Mouse (Mus musculus): ENCODE results near the gene Trim17. TPM values are rescaled to one million over a fixed set of nuclear protein-coding genes. Genes with fewer than 3 reads are reported as not detected.
"Not testable (repeated sequence)": the region's sequence is repeated elsewhere in the genome, so short reads cannot be mapped to it uniquely, and the experiment has no call there.

The Trim17 gene
- total RNA-seq, 2 experiments from 2014 or later = 0.10 to 0.17 TPM

DNA sequence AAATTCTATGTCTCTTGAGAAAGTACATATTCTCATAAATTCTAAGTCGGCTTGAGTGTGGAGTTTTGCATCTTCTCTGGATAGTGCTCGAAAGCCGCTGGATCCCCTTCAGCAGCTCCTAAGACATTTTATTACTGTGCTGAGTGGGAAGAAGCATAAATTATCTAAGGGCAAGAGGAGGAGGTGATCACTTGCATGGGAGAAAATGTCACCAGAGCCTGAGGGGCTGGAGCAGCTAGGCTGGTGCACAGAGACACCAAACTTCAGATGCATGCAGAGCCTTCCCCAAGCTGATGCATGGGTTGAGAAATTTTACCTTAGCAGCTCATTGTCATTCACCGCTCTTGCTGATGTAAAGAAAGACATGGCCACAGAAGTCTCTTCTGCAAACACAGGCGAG is 10.3 kb upstream of the Trim17 start:
- intact Hi-C loops (cut with DNase I) = no loop called here
- DNase-seq (ENCODE audit: low spot score) = no peak

DNA sequence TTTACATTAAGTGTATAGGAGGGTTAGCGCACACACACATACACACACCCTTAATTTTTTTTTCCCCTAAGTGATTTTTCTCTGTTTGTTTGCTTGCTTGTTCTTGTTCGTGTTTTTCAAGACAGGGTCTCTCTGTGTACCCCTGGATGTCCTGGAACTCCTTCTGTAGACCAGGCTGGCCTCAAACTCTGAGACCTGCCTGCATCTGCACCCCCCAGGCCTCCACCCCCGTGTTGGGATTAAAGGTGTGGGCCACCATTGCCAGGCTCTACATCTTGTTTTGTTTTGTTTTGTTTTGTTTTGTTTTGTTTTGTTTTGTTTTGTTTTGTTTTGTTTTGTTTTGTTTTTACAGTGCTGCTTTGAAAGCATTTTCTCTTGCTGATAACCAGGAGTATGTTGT is 7.2 kb upstream of the Trim17 start:
- intact Hi-C loops (cut with DNase I) = no loop called here
- no peak for DNase-seq (ENCODE audit: low spot score)

DNA sequence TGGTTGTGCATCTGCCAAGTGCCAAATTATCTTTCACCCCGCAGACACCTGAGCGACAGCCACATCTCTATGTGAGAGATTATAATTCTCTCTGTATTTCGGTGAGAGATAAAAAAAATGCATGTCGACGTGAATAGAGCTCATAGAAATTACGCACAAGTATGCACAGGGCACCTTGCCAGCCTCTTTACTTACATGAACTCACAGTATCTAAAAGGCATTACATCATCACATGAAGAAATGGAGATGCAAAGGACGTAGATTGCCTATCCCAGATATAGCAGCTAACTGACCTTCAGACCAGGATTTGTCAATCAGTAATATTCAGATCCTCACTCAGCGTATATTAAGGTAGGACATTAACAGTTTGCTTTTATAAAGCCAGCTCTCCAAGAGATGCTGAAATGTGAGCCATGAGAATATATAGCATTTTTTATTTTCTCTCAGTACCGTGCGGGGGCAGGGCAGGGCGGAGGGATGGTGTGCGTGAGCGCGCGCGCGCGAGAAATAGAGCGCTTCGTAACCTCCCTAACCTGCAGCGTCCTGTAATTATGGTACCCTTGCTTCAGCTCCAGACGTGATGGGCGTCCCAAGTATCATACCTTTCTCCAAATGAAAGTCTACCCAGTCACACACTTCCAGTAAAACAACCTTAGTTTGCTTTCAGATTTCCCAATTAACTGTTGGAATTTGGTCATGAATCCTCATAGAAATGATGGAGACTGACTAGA is 6.5 kb upstream of the Trim17 start:
- no peak for DNase-seq (ENCODE audit: low spot score)
- intact Hi-C loops (cut with DNase I) = no loop called here

DNA sequence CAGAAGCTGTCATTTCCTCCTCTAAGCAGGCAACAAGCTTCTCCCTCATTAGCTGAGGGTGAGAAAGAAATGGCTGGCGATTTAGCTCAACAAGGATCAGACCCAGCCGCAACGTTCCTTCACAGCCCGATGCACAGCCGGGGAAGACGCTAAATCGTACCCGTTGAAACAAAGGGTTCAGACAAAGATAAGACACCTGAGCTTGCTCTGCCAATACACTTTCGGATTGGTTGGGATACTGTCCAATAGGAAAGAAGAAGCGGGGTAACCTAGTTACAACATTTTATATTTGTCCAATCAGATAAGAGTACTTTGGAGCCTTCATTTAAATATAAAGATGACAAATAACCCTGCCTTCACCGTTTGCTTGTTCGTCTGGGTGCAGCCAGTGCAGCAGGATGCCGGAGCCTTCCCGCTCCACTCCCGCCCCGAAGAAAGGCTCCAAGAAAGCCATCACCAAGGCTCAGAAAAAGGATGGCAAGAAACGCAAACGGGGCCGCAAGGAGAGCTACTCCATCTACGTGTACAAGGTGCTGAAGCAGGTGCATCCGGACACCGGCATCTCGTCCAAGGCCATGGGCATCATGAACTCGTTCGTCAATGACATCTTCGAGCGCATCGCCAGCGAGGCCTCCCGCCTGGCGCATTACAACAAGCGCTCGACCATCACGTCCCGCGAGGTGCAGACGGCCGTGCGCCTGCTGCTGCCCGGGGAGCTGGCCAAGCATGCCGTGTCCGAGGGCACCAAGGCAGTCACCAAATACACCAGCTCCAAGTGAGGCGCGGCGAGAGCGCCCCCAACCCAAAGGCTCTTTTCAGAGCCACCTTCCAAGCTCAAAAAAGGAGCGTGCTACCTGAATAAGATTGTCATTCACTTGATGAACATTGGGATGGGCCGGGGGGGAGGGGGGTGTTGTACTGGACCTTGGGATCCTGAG is 5.7 kb upstream of the Trim17 start, which contains the start of gene Hist3h2ba:
Gene Hist3h2ba (plus strand): TSS at position 379 of the 938 bp plus-strand sequence.
- intact Hi-C loops (cut with DNase I) = no loop called here
- no peak for DNase-seq (ENCODE audit: low spot score)

DNA sequence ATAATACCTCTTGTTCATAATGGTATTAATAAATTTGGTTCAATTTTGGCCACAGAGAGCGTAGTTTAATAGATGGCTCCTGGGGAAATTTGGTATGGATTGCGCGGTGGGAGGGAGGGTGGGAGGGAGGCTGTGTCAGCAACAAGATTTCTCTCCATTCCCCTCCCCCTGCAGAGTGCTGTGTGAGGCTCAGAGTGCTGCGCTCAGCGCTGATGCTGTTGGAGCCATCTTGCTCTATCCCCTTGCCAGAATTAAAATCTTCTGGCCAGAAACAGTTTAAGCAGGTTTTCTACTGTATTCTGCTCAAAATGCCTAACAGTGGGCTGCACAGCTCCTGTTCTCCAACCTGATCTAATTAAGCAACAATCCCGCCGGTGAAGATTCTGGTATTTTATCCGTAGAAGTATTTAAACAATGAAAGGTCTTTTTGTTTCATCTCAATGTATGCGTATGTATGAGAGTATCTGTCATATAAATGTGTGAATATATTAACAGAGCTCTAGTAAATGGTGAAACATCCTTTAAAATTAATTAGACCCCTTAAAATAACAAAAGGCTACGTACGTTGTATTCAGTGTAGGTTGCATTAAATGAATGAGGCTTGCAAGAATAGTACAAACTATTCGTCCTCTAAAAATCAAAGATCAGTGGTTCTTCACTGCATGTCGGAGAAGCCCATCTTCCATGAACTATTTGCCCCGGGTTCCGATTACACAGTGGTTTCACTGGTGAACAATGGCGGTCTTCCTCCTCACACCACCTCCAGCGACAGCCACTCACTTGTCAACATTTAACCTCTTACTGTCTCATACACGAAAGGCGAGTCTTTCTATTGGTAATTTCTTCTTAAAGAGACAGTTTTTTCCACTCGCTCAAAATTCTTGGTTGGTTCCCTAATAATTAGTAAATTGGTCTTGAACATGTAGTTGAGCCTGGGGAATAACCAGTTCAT is 4.7 kb upstream of the Trim17 start:
- DNase-seq (ENCODE audit: low spot score) = no peak
- intact Hi-C loops (cut with DNase I) = no loop called here

DNA sequence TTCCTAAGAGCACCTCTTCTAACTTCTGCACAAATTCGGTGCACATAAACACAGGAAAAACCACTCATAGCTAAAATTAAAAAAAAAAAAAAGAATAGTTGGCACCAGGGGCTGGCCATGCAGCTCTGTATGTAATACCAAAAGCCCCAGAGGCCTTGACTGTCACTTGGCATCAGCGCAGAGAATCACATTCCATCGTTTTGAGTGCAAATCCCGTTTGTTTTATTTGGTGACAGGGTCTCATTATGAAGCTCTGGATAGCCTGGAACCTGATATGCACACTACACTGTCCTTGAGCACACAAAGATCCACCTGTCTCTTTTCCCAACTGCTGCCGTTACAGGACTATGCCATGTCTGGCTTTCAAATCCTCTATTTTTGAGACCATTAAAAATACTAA is 3.3 kb upstream of the Trim17 start:
- DNase-seq (ENCODE audit: low spot score) = no peak
- intact Hi-C loops (cut with DNase I) = no loop called here

DNA sequence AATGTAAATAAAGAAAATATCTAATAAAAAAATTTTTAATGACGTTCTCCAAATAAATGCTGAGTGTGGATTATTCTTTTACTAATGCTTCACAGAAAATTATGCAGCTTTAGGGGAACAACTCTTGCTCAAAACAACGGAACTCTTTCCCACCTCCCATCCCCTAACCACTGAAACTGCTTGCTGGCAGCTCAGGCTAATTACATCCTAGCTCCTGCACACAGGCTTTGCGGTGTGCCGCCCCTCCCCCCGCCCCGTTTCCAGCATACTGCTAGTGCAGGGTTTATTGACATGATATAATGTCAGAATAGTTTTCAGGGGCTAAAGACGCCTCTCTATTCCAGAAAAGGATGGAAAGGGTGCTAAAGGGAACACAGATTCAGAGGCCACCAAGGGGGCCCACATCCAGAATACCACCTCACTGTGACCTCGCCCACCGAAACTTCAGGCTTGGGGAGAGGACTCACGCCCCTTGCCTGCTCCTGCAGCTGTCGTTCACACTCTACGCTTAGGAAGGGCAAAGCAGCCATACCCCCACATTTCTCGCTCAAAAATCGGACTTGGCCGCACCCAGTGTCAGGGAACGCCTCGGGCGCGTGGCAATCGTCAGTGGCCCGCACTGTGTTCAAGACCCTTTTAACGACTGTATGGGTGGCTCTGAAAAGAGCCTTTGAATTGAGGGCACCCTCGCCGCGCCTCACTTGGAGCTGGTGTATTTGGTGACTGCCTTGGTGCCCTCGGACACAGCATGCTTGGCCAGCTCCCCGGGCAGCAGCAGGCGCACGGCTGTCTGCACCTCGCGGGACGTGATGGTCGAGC is 925 bp upstream of the Trim17 start:
- no peak for DNase-seq (ENCODE audit: low spot score)
- intact Hi-C loops (cut with DNase I) = no loop called here

DNA sequence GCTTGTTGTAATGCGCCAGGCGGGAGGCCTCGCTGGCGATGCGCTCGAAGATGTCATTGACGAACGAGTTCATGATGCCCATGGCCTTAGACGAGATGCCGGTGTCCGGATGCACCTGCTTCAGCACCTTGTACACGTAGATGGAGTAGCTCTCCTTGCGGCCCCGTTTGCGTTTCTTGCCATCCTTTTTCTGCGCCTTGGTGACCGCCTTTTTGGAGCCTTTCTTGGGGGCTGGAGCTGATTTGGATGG is 390 bp upstream of the Trim17 start:
- DNase-seq (ENCODE audit: low spot score); intact Hi-C loops (cut with DNase I): not testable (repeated sequence)

DNA sequence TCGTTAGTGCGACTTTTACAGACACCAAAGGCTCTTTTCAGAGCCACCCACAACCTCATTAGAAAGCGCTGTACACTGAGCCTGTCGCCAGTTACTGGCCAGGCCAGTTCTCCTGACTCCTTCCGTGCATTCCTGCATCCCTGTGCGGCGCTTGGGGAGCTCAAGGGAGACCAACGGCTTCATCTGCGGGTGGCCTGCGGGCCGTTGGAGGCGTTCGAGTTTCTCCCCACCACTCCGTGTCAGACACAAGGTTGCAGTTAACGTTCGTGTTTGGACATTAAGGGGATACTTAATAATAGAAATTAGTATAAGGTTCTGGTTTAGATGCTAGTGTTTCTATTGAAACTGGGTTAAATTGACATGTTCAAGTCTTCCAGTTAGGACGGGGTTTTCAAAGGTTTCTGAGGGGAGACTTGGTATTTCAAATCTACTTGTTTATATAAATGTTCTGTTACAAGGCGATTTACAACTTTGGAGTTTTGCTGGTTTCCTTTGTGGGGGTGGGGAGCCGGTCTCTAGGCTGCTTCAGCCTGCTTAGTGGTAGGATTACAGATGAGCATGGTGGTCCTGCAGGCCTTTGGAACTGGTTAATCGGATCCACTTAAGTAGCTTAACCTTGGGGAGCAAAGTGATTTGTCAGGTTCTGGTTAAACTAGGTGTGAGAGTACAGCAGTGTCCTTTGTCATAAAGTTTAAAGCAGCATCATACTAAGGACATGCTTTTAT is 820 bp downstream of the Trim17 start:
- intact Hi-C loops (cut with DNase I) = no loop called here
- no peak for DNase-seq (ENCODE audit: low spot score)

DNA sequence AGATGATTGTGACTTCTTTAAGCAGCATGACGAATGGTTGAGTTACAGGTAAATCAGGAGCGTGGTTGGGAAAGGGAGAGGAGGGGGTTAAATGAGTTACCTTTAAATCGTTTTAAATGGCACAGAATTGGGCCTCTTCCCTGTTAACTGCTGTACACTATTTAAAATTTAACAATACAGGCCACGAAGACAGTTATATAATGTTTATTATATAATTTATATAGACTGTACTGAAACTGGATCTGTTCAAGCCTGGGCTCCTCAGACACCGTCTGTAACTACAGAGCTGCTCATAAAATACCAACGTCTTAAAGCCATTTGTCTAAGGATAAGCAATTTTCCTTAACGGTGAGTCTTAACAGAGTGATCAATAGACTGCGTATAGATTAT is 1.4 kb downstream of the Trim17 start:
- intact Hi-C loops (cut with DNase I) = loop anchor here (2.0 kb wide), 1 partner anchor 17 kb away; the partner anchor contains the start of gene Rnf187
- no peak for DNase-seq (ENCODE audit: low spot score)

DNA sequence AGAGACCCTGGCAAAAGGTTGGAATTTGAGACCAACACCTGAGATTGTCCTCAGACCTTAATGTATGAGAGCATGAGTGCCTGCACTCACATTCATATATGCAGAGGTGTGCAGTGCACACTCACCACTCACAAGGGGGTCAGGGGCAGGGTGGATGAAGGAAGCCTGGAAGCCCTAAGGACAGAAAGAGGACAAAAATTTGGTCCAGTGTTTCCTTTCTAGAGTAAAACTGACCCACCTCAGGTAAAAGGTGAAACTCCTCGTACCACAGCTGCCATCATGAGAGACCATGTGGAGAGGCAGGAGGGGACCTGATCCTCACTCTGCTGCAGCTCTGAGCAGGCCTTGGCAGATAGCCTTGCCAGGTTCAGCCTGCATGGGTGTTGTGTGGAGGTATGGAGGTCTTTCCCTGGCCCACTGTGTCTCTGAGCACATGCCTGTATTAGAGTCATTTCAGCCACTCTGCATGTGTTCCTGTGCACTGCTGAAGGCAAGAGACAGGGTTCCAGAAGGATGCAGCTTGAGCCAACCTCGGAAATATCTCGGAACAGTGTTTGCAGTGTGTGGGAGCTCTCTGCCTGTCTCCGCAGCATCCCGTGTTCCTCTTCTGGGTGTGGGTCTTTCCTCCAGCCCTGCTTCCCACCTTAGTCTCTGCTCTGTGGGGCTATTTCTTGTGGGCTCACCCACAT is 2.9 kb downstream of the Trim17 start:
- no peak for DNase-seq (ENCODE audit: low spot score)
- intact Hi-C loops (cut with DNase I) = loop anchor here (2.0 kb wide), 1 partner anchor 19 kb away; the partner anchor contains the start of gene Rnf187

DNA sequence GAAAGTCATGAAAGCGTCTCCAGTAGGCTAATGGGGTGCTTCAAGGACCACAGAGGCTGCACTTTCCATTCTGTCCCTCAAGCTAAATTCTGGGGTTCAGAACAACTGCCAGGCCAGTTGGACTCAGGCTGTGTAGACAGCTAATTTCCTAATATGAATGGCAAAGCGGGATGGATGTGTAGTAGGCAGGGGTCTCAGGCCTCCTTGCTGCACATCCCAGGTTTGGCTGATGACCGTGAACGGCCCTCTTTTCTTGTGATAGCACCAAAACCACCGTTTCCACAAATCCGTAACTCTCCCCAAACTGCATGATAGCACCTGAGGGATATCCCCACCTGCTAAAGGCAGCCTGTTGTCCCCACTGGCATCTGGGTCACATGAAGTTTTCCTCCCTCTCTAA is 4.1 kb downstream of the Trim17 start:
- intact Hi-C loops (cut with DNase I) = no loop called here
- no peak for DNase-seq (ENCODE audit: low spot score)

DNA sequence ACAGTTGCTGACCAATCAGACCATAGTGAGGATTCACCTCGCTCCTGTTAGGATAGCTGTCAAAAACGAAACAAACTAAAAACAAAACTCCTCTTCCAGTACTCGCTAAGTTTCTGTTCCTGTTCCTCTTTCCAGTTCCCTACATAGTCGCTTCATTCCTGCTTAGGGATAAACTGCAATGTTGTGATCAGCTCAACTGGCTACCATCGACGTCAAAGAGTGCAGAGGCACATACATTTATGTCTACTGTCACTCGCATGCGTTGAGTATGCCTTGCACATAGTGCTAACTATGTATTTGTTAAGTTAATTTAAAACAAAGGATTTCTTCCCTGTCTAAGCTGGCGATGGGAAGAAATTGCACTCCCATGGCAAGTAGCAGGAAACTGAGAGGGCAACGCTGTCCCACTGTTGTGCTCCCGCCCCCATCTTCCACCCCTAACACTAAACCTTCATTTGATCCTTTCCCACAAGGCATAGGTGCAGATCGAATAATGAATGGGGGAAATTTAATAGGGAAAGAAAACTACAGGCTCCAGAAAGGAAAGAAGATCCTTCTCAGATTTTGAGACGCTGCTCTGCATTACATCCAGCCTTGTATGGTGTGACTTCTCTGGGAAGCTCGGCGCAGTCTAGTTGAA is 4.8 kb downstream of the Trim17 start:
- intact Hi-C loops (cut with DNase I) = no loop called here
- DNase-seq (ENCODE audit: low spot score) = no peak

DNA sequence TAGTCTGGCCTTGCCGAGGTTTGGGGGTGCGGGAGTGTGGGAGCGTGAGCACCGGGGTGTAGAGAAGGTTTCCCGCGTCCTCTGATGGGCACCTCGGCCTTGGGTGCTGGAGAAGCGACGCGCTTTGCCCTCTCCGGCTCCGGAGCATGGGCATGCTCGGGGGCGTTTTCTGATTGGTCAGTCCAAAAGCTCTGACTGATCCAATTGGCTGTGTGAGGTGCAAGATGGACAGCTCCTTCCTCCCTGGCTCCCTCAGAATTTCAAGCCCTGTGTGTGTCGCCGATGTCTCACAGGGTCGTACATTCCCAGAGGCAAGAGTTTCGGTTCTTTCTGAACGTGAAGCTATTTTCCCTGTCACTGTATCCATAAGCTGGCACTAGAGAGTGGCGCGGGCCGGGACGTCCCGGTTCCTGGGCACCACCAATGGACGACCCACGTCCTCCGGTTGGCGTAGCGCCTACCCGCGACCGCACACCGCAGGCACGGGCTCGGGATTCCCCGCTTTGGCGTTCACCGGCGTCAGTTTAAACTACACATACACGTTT is 5.5 kb downstream of the Trim17 start:
- intact Hi-C loops (cut with DNase I) = no loop called here
- DNase-seq (ENCODE audit: low spot score) = peak; percentile 66

DNA sequence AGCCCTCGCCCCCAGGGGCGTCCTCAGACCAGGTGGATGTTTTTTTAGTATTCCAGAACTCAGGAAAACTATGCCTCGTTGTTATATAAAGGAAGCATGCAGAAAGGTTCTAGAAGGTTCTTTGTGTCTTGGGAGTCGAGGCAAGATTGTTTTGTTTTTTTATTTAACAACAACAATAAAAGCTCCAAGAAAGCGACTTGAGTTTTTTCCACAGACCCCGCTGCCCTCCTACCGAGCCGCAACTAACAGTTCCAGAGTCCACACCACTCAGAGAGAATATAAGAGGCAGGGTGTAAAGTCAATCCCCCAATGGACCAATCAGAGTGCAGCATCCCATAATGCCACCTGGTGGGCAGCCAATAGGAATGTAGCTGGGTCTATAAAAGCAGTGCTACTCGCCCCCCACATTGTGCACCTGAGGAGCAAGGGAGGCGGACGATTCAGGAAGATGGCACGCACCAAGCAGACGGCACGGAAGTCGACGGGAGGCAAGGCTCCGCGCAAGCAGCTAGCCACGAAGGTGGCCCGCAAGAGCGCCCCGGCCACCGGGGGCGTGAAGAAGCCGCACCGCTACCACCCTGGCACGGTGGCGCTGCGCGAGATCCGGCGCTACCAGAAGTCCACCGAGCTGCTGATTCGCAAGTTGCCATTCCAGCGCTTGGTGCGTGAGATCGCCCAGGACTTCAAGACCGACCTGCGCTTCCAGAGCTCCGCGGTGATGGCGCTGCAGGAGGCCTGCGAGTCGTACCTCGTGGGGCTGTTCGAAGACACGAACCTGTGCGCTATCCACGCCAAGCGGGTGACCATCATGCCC is 7.1 kb downstream of the Trim17 start:
- intact Hi-C loops (cut with DNase I) = no loop called here
- no peak for DNase-seq (ENCODE audit: low spot score)

DNA sequence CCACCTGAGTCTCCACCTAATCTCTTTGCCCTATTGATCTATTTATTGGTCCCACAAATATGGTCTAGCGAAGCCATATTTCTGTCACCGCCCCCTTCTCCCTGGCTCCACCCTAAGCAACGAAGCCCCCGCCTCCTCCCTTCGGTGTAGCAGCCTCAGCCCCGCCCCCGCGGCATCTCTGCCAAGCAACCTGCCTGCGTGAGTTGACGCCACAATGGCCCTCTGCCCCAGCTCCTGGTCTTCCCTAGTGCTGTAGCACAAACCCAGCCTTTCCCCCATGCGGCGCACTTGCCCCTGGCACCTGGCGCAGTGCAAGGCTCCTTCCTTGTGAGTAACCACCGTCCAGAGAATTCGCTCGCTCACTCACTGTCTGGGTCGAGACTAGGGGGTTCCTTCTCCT is 9.1 kb downstream of the Trim17 start:
- intact Hi-C loops (cut with DNase I) = no loop called here
- no peak for DNase-seq (ENCODE audit: low spot score)

DNA sequence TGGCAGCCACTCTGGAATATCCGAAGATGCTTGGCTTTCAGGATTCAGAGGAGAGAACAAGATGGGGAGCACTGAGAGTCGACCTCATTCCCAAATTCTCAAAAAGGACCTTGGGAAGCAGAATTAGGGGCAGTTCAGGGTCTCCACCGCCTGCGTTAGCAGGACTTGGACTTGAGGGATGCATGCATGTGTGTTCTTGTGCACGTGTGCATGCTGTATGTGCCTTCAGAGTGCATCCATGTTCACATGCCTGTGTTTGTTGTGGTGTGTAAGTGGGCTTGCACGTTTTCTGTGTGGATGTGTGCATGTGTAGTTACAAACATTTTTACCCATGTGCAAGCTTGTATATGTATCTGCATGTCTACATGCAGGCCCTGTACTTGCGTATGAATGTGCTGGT is 9.7 kb downstream of the Trim17 start:
- intact Hi-C loops (cut with DNase I) = no loop called here
- no peak for DNase-seq (ENCODE audit: low spot score)
